16 mouse cellular contexts compared by ENCODE assay signal in the genomic region with DNA sequence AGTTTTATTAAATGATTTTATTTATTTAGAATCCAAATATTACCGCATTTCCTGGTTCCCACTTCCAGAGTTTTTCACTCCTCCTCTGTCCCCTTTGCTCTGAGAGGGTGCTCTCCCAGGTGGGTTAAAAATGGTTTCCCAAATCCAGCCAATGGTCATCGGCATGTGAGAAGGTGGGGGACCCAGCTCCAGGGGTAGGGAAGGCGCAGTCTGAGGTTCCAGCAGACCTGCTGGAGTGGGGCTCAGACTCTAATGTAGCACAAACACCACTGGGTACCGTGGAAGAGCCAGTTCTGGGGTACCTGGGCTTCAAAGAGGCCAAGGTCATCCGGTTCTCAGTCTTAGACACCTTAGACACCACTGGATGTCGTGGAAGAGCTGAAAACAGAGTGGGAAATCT.
"Had no signal": no experiment of that assay in that cellular context is flagged by ENCODE, and none has a peak within 500 bp of the region (broad histone marks: within the 10 kb centered on the region; RNA-seq: fewer than 3 reads in every experiment).

No protein-coding gene starts in this region.

- H3K27me3 ChIP-seq: neural tube, embryonic 13.5 days; neural tube, embryonic 15.5 days; stomach, embryonic 15.5 days had no signal

- H3K4me1 ChIP-seq: neural tube, embryonic 13.5 days; neural tube, embryonic 15.5 days; stomach, embryonic 15.5 days had no signal

- DNase-seq: retina, postnatal 1 day; right cerebral cortex, adult 18-20 months; right cerebral cortex, postnatal 14 days; right cerebral cortex, postnatal 25 days; right cerebral cortex, postnatal 4 days; spleen, adult 18-20 months; thymus, adult 18-20 months; thymus, adult 2 months; thymus, postnatal 14 days; thymus, postnatal 25 days; thymus, postnatal 36 days; thymus, postnatal 4 days had no signal

- H3K36me3 ChIP-seq: neural tube, embryonic 13.5 days; neural tube, embryonic 15.5 days; stomach, embryonic 15.5 days had no signal

- H3K9me3 ChIP-seq: neural tube, embryonic 13.5 days; neural tube, embryonic 15.5 days; stomach, embryonic 15.5 days had no signal

- H3K4me3 ChIP-seq: neural tube, embryonic 13.5 days; neural tube, embryonic 15.5 days; stomach, embryonic 15.5 days had no signal

- H3K27ac ChIP-seq: neural tube, embryonic 13.5 days; neural tube, embryonic 15.5 days; stomach, embryonic 15.5 days; stomach, postnatal 0 days had no signal
